Mouse (Mus musculus) limb, embryonic 13.5 days (tissue): ENCODE data around the gene 9130213A22Rik. TPM values are rescaled to one million over a fixed set of nuclear protein-coding genes. Genes with fewer than 3 reads are reported as not detected.

ENCODE experiments used
- ATAC-seq: fragments of 200-750 bp; cut with Nextera tagmentation; 2 replicates; pipeline ENCODE4 v1.8.0; 2017; ENCODE audit warnings: low read depth, moderate number of reproducible peaks, moderate TSS enrichment; ENCODE audit not compliant: low FRiP score
- H3K27ac ChIP-seq: fragments of 300-500 bp; sonication (generic); 2 replicates; pipeline ENCODE4 v1.5.1; 2015; ENCODE audit warnings: inconsistent platforms, mild to moderate bottlenecking, moderate library complexity
- H3K27me3 ChIP-seq: fragments of 300-500 bp; sonication (generic); 2 replicates; pipeline ENCODE4 v1.6.1; 2015; ENCODE audit warnings: mild to moderate bottlenecking, inconsistent platforms
- H3K36me3 ChIP-seq: fragments of 300-500 bp; sonication (generic); 2 replicates; pipeline ENCODE4 v1.6.1; 2015; ENCODE audit warnings: inconsistent platforms, mild to moderate bottlenecking, moderate library complexity
- H3K4me1 ChIP-seq: fragments of 300-500 bp; sonication (generic); 2 replicates; pipeline ENCODE4 v1.6.1; 2015; ENCODE audit warnings: inconsistent platforms
- H3K4me2 ChIP-seq: fragments of 300-500 bp; sonication (generic); replicated peaks from 2 replicates; pipeline ENCODE4 v1.6.1; 2015; ENCODE audit warnings: inconsistent platforms, mild to moderate bottlenecking, moderate library complexity
- H3K4me3 ChIP-seq: fragments of 300-500 bp; sonication (generic); 2 replicates; pipeline ENCODE4 v1.5.1; 2015; ENCODE audit warnings: moderate library complexity, mild to moderate bottlenecking, inconsistent platforms
- H3K9ac ChIP-seq: fragments of 300-500 bp; sonication (generic); 2 replicates; pipeline ENCODE4 v1.6.1; 2015; ENCODE audit warnings: mild to moderate bottlenecking, inconsistent platforms
- H3K9me3 ChIP-seq: fragments of 300-500 bp; sonication (generic); 2 replicates; pipeline ENCODE4 v1.6.1; 2016; ENCODE audit warnings: inconsistent platforms
- WGBS: fragments of 180-500 bp; shearing (Covaris S2); methylation state at CpG from one replicate; pipeline ENCODE4 v1.1.7; 2015; 5-methylcytosine and 5-hydroxymethylcytosine counted together
- polyA plus RNA-seq: library from polyadenylated mRNA; unstranded; fragments of >200 nt; fragmentation: Nextera tagmentation; extraction: Ambion mirVana; gene quantifications from 2 replicates; pipeline ENCODE4 v1.2.1, GENCODE M21; 2015

The 9130213A22Rik gene
- polyA plus RNA-seq, 1 experiment from 2014 or later = 0.52 TPM

DNA sequence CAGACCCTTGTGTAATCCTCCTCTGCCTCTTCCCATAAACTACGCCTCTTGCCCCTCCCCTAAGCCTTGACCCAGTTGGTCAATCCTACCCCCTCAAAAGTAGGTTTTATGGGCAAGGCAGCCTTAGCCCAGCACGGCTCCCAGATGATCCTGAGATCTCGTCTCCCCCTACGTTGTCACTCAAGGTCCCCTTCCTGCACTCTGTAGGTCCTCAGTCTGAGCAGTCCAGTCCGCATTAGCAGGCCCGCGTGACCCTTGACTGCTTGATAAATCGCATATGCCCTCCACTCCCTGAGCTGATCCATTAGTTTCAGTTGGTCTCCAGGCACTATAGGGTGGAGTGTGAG is 12.2 kb upstream of the 9130213A22Rik start:
- Histone ChIP-seq H3K9me3 (no peaks in the 10 kb centered on the region), H3K4me2 (peak overlapping the region; percentile 85), H3K27ac (no peak overlapping the region), H3K4me3 (peak overlapping the region; percentile 52), H3K4me1 (peaks cover 10% of the 10 kb centered on the region; the same call in 1 of the 2 replicates), H3K36me3 (no peaks in the 10 kb centered on the region), H3K27me3 (peaks cover 11% of the 10 kb centered on the region), H3K9ac (peak overlapping the region; percentile 66)
- 26% methylated on average over 8 of the region's 8 CpGs for WGBS
- ATAC-seq = peak; percentile 34

GRCm38 (mm10) chr11:69133923-69134621 is 11.7 kb upstream of the 9130213A22Rik start:
- peak overlapping the region; percentile 52 for H3K4me3 ChIP-seq
- peaks cover 11% of the 10 kb centered on the region for H3K27me3 ChIP-seq
- H3K9me3 ChIP-seq = no peaks in the 10 kb centered on the region
- WGBS = 2% methylated on average over 34 of the region's 34 CpGs
- peaks cover 10% of the 10 kb centered on the region; the same call in 1 of the 2 replicates for H3K4me1 ChIP-seq
- peak overlapping the region; percentile 66 for H3K9ac ChIP-seq
- peak; percentile 76 for ATAC-seq
- H3K27ac ChIP-seq = no peak overlapping the region; the same call in 1 of the 2 replicates
- peak overlapping the region; percentile 85 for H3K4me2 ChIP-seq
- no peaks in the 10 kb centered on the region for H3K36me3 ChIP-seq

DNA sequence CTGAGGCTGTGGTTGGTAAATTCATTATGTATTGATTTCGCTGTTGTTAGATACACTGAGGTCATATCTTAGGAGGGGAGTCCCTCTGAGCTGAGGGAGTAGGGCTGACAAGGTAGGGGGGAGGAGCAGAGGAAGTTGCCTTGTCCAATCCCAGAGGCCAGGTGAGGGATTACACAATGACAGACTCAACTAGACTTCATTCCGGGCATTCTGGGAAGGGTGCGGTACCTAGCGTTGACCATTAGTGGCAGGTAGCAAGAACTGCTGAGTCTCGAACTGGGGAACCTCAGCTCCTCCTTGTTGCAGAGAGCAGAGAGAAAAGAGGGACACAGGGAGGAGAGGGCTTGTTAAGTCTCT is 11.2 kb upstream of the 9130213A22Rik start:
- ATAC-seq = no peak
- WGBS = 23% methylated on average over 5 of the region's 5 CpGs
- Histone ChIP-seq H3K9ac (peak overlapping the region; percentile 66), H3K4me3 (peak overlapping the region; percentile 52), H3K27me3 (peaks cover 11% of the 10 kb centered on the region), H3K36me3 (no peaks in the 10 kb centered on the region), H3K9me3 (no peaks in the 10 kb centered on the region), H3K4me2 (peak overlapping the region; percentile 85), H3K4me1 (peaks cover 10% of the 10 kb centered on the region; the same call in 1 of the 2 replicates), H3K27ac (no peak overlapping the region)

- no peak for ATAC-seq
- no peak overlapping the region for H3K27ac ChIP-seq
- 72% methylated on average over 8 of the region's 8 CpGs for WGBS
Observed at GRCm38 (mm10) chr11:69128426-69129122, 6.2 kb upstream of the 9130213A22Rik start.

GRCm38 (mm10) chr11:69126706-69127095 is 4.3 kb upstream of the 9130213A22Rik start:
- peak overlapping the region; percentile 65 for H3K4me3 ChIP-seq
- no peaks in the 10 kb centered on the region for H3K36me3 ChIP-seq
- H3K9me3 ChIP-seq = no peaks in the 10 kb centered on the region
- H3K27ac ChIP-seq = no peak overlapping the region
- 51% methylated on average over 2 of the region's 2 CpGs for WGBS
- H3K9ac ChIP-seq = no peak overlapping the region
- H3K4me2 ChIP-seq = peak overlapping the region; percentile 87
- peaks cover 7% of the 10 kb centered on the region; the same call in 1 of the 2 replicates for H3K27me3 ChIP-seq
- peaks cover 11% of the 10 kb centered on the region for H3K4me1 ChIP-seq
- ATAC-seq = no peak

More at GRCm38 (mm10) chr11:69128426-69129122, 6.2 kb upstream of the 9130213A22Rik start:
- Histone ChIP-seq H3K4me3 (no peak overlapping the region), H3K36me3 (no peaks in the 10 kb centered on the region), H3K4me1 (peaks cover 11% of the 10 kb centered on the region), H3K9me3 (no peaks in the 10 kb centered on the region), H3K4me2 (no peak overlapping the region), H3K9ac (no peak overlapping the region), H3K27me3 (peaks cover 16% of the 10 kb centered on the region)

GRCm38 (mm10) chr11:69125919-69126705 is 3.7 kb upstream of the 9130213A22Rik start:
- Histone ChIP-seq H3K9ac (peak overlapping the region; percentile 64), H3K36me3 (no peaks in the 10 kb centered on the region), H3K4me1 (peaks cover 15% of the 10 kb centered on the region), H3K27ac (no peak overlapping the region), H3K27me3 (peaks cover 7% of the 10 kb centered on the region; the same call in 1 of the 2 replicates), H3K4me2 (peak overlapping the region; percentile 87), H3K9me3 (no peaks in the 10 kb centered on the region), H3K4me3 (peak overlapping the region; percentile 65)
- ATAC-seq = no peak
- 15% methylated on average over 19 of the region's 20 CpGs for WGBS

DNA sequence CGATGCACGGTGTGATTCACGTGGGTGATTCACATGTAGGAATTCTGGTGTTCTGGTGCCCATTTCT is 3.3 kb upstream of the 9130213A22Rik start, which contains the start of gene Aloxe3:
Gene Aloxe3 (plus strand): TSS at position 45 of the 67 bp plus-strand sequence.
- Histone ChIP-seq H3K27ac (peak within 1 kb of the TSS; percentile 79), H3K4me1 (peaks cover 19% of the 10 kb centered on the region), H3K9ac (peak within 1 kb of the TSS; percentile 64), H3K27me3 (peaks cover 9% of the 10 kb centered on the region; the same call in 1 of the 2 replicates), H3K4me3 (peak within 1 kb of the TSS; percentile 65), H3K36me3 (no peaks in the 10 kb centered on the region), H3K4me2 (peak within 1 kb of the TSS; percentile 87), H3K9me3 (no peaks in the 10 kb centered on the region)
- no peak for ATAC-seq
- 9% methylated on average over 3 of the region's 3 CpGs for WGBS

- peaks cover 14% of the 10 kb centered on the region; the same call in 1 of the 2 replicates for H3K27me3 ChIP-seq
- H3K36me3 ChIP-seq = no peaks in the 10 kb centered on the region
- WGBS = under 1% methylated on average over 24 of the region's 24 CpGs
- peak; percentile 29 for ATAC-seq
- no peaks in the 10 kb centered on the region for H3K9me3 ChIP-seq
- H3K4me2 ChIP-seq = peak overlapping the region; percentile 87
- H3K27ac ChIP-seq = peak overlapping the region; percentile 79
- peaks cover 23% of the 10 kb centered on the region for H3K4me1 ChIP-seq
- H3K9ac ChIP-seq = peak overlapping the region; percentile 64
- peak overlapping the region; percentile 65 for H3K4me3 ChIP-seq
Observed at GRCm38 (mm10) chr11:69125041-69125851, 2.9 kb upstream of the 9130213A22Rik start.

DNA sequence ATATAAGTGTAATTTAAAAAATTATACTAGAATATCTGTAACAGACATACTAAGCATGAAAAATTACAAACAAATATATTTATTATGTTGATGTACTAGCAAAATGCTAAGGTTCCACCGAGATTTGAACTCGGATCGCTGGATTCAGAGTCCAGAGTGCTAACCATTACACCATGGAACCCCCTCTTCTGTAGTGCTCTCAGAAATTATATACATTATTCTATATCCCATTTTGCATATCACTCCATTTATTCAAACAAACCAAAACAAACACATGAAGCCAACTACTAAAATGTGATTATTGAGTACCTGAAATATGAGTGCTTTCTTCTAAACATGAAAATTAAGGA is 2.1 kb upstream of the 9130213A22Rik start:
- Histone ChIP-seq H3K4me2 (peak overlapping the region; percentile 92), H3K4me1 (peaks cover 31% of the 10 kb centered on the region), H3K27ac (no peak overlapping the region), H3K9ac (no peak overlapping the region), H3K36me3 (no peaks in the 10 kb centered on the region), H3K4me3 (peak overlapping the region; percentile 82), H3K9me3 (no peaks in the 10 kb centered on the region), H3K27me3 (peaks cover 12% of the 10 kb centered on the region; the same call in 1 of the 2 replicates)
- under 1% methylated on average over 3 of the region's 3 CpGs for WGBS
- peak; percentile 64 for ATAC-seq

DNA sequence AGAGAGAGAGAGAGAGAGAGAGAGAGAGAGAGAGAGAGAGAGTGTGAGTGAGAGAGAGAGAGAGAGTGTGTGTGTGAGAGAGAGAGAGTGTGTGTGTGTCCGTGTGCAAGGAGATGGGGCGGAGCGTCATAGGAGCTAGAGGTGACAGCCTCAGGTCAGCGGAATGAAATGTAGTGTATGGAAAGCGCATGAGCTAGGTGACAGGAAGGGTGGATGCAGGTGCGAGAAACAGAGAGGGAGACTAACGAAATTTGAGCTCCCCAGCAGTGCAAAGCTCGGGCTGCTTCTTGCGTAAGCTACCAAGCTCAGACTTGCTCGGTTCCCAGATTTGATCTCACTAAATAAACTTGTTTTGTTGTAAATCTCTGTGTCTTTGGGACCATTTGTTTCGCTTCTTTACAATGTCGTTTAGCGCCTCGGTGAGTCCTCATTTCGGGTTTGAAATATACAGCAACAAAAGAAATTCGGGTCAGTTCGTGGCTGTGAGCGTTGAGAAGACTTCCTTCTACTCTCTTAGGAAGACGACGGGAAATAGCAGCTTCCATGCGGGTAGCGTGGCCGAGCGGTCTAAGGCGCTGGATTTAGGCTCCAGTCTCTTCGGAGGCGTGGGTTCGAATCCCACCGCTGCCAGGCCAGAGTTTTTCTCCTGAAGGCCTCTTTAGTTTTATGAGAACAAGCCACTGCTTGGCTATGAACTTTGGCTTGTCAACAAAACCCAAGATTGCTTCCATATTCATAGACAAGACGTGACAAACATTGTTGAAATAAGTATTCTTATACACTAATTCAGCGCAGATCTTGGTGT is 1.5 kb upstream of the 9130213A22Rik start:
- H3K4me3 ChIP-seq = peak overlapping the region; percentile 82
- ATAC-seq = peak; percentile 66
- H3K9ac ChIP-seq = peak overlapping the region; percentile 61
- H3K36me3 ChIP-seq = no peaks in the 10 kb centered on the region
- peak overlapping the region; percentile 80; the same call in 1 of the 2 replicates for H3K27ac ChIP-seq
- WGBS = under 1% methylated on average over 31 of the region's 31 CpGs
- H3K9me3 ChIP-seq = no peaks in the 10 kb centered on the region
- H3K4me2 ChIP-seq = peak overlapping the region; percentile 92
- peaks cover 37% of the 10 kb centered on the region for H3K4me1 ChIP-seq
- H3K27me3 ChIP-seq = peaks cover 12% of the 10 kb centered on the region; the same call in 1 of the 2 replicates
